Comparison of ENCODE assay signal across 12 mouse cellular contexts in genomic region chrX:36434993-36435392, GRCm38 (mm10). TPM values are rescaled to one million over a fixed set of nuclear protein-coding genes. Genes with fewer than 3 reads are reported as not detected.
DNase-seq lines count a peak whose midpoint lies in the region; ATAC-seq and TF ChIP-seq lines count a peak whose summit lies in the region.
"Had no signal": no experiment of that assay in that cellular context is flagged by ENCODE, and none has a peak within 500 bp of the region (broad histone marks: within the 10 kb centered on the region; RNA-seq: fewer than 3 reads in every experiment).

No protein-coding gene starts in this region.

- H3K4me2 ChIP-seq in intestine, postnatal 0 days (replicated peaks; ENCODE audit: low read depth) = no peak overlapping the region
- no peak overlapping the region for H3K4me2 ChIP-seq in intestine, embryonic 16.5 days (ENCODE audit: low read depth, low read length)
- H3K4me2 ChIP-seq: forebrain, embryonic 15.5 days had no signal

- DNase-seq in right cerebral cortex, adult 18-20 months = peak; percentile 2
- DNase-seq in right cerebral cortex, postnatal 4 days = no peak
- DNase-seq in R1 (ENCODE audit: low read depth, low spot score) = peak; percentile 53
- peak; percentile 2 for DNase-seq in mesoderm, embryonic 11.5 days (ENCODE audit: low read depth, low spot score)
- DNase-seq: cerebellum, adult 9-10 months had no signal

- H3K36me3 ChIP-seq in intestine, postnatal 0 days (ENCODE audit: control insufficient read depth, insufficient read depth) = no peaks in the 10 kb centered on the region
- no peaks in the 10 kb centered on the region for H3K36me3 ChIP-seq in intestine, embryonic 16.5 days (ENCODE audit: control insufficient read depth, insufficient read depth, low read length)
- H3K36me3 ChIP-seq: forebrain, embryonic 15.5 days had no signal

- no peaks in the 10 kb centered on the region for H3K4me1 ChIP-seq in intestine, postnatal 0 days (replicated peaks; ENCODE audit: control insufficient read depth, insufficient read depth, low read length)
- no peaks in the 10 kb centered on the region for H3K4me1 ChIP-seq in intestine, embryonic 16.5 days (ENCODE audit: control insufficient read depth, insufficient read depth, low read length)
- H3K4me1 ChIP-seq: forebrain, embryonic 15.5 days had no signal

- H3K9ac ChIP-seq in intestine, postnatal 0 days (ENCODE audit: low read depth, low read length) = no peak overlapping the region
- no peak overlapping the region for H3K9ac ChIP-seq in intestine, embryonic 16.5 days (ENCODE audit: low read depth, low read length)
- H3K9ac ChIP-seq: forebrain, embryonic 15.5 days had no signal

- TF ChIP-seq CTCF in intestine, postnatal 0 days (IDR thresholded peaks at IDR 0.05; ENCODE audit: low read depth) = peak; percentile 45

- no peaks in the 10 kb centered on the region for H3K9me3 ChIP-seq in intestine, postnatal 0 days (ENCODE audit: control insufficient read depth)
- H3K9me3 ChIP-seq in intestine, embryonic 16.5 days (ENCODE audit: control insufficient read depth, low read length) = no peaks in the 10 kb centered on the region
- H3K9me3 ChIP-seq: forebrain, embryonic 15.5 days had no signal

- H3K27ac ChIP-seq in intestine, postnatal 0 days (ENCODE audit: low read depth, low read length) = no peak overlapping the region
- no peak overlapping the region for H3K27ac ChIP-seq in intestine, embryonic 16.5 days (ENCODE audit: low read length)
- H3K27ac ChIP-seq: forebrain, embryonic 15.5 days; macrophage had no signal

- no peak overlapping the region for H3K4me3 ChIP-seq in intestine, postnatal 0 days (ENCODE audit: low read depth, low read length)
- no peak overlapping the region for H3K4me3 ChIP-seq in intestine, embryonic 16.5 days (ENCODE audit: low read length)
- H3K4me3 ChIP-seq: forebrain, embryonic 15.5 days had no signal

- ATAC-seq in intestine, postnatal 0 days = no peak
- no peak for ATAC-seq in intestine, embryonic 16.5 days
- no peak for ATAC-seq in monocyte, adult 5-6 weeks (replicated peaks; ENCODE audit: insufficient number of reproducible peaks, low FRiP score, low TSS enrichment, poor library complexity, severe bottlenecking)
- ATAC-seq: forebrain, embryonic 15.5 days had no signal

- WGBS in intestine, postnatal 0 days = 49% methylated on average over 6 of the region's 6 CpGs
- 45% methylated on average over 6 of the region's 6 CpGs for WGBS in intestine, embryonic 16.5 days

- H3K27me3 ChIP-seq in intestine, postnatal 0 days (replicated peaks; ENCODE audit: control insufficient read depth, insufficient read depth, low read length) = no peaks in the 10 kb centered on the region
- no peaks in the 10 kb centered on the region for H3K27me3 ChIP-seq in intestine, embryonic 16.5 days (replicated peaks; ENCODE audit: control insufficient read depth, insufficient read depth, low read length)
- H3K27me3 ChIP-seq: forebrain, embryonic 15.5 days had no signal

RNA-seq across cellular contexts. Expression of gene Gm6268, which starts 33.9 kb away (rescaled TPM):
- polyA plus RNA-seq in intestine, postnatal 0 days (2015; fragmentation: Nextera tagmentation; extraction: Ambion mirVana) = not detected in 2 replicates
- not detected in 2 replicates for polyA plus RNA-seq in intestine, embryonic 16.5 days (2015; fragmentation: Nextera tagmentation; extraction: Ambion mirVana)
- not detected in 3 replicates for total RNA-seq in monocyte, adult 5-6 weeks (2017)
- total RNA-seq: layer of hippocampus, adult 8-10 months had no signal
- polyA plus RNA-seq: forebrain, embryonic 15.5 days; heart, postnatal 0 days; macrophage had no signal

RNA-seq across cellular contexts. Expression of gene Gm14569, which starts 56.6 kb away (rescaled TPM):
- polyA plus RNA-seq in intestine, postnatal 0 days (2015; fragmentation: Nextera tagmentation; extraction: Ambion mirVana) = not detected in 2 replicates
- polyA plus RNA-seq in intestine, embryonic 16.5 days (2015; fragmentation: Nextera tagmentation; extraction: Ambion mirVana) = not detected in 2 replicates
- total RNA-seq in monocyte, adult 5-6 weeks (2017) = 0.21 TPM in 1 of 3 replicates, not detected in the others
- polyA plus RNA-seq: forebrain, embryonic 15.5 days; heart, postnatal 0 days; macrophage had no signal
